7 mouse cellular contexts compared by ENCODE assay signal in genomic region chr15:5243959-5244905, GRCm38 (mm10). TPM values are rescaled to one million over a fixed set of nuclear protein-coding genes. Genes with fewer than 3 reads are reported as not detected.
DNase-seq lines count a peak whose midpoint lies in the region; ATAC-seq lines count a peak whose summit lies in the region.

Ptger4 (minus strand) TSS chr15:5244187.

- no peaks in the 10 kb centered on the region for H3K9me3 ChIP-seq in intestine, embryonic 14.5 days (ENCODE audit: control insufficient read depth, low read length)
- H3K9me3 ChIP-seq in midbrain, embryonic 11.5 days (ENCODE audit: control insufficient read depth, low read length) = no peaks in the 10 kb centered on the region

- H3K27me3 ChIP-seq in intestine, embryonic 14.5 days (replicated peaks; ENCODE audit: control insufficient read depth, insufficient read depth, low read length) = peaks cover 47% of the 10 kb centered on the region
- peaks cover 43% of the 10 kb centered on the region for H3K27me3 ChIP-seq in midbrain, embryonic 11.5 days (ENCODE audit: control insufficient read depth, insufficient read depth, low read length)

- peak; percentile 84 for DNase-seq in adrenal gland, adult 8-10 months
- DNase-seq in embryo, embryonic 11 days = peak; percentile 94
- peak; percentile 90 for DNase-seq in gastrocnemius, postnatal 25 days
- peak; percentile 93 for DNase-seq in intestine, embryonic 14.5 days (ENCODE audit: low spot score)
- DNase-seq in left cerebral cortex, postnatal 4 days = peak; percentile 89
- DNase-seq in midbrain, embryonic 11.5 days (ENCODE audit: low spot score, missing footprints) = peak; percentile 97
- DNase-seq in skeletal muscle tissue, adult 2 months (ENCODE audit: low read depth, low spot score) = peak; percentile 75

- 0 out of 2 replicates have a peak within 1 kb of the TSS, but pooled peaks have one; percentile 32 for H3K9ac ChIP-seq in intestine, embryonic 14.5 days (ENCODE audit: low read length)
- H3K9ac ChIP-seq in midbrain, embryonic 11.5 days (ENCODE audit: low read length) = peak within 1 kb of the TSS; percentile 49

- WGBS in intestine, embryonic 14.5 days = 2% methylated on average over 61 of the region's 61 CpGs
- under 1% methylated on average over 59 of the region's 61 CpGs for WGBS in midbrain, embryonic 11.5 days

- peak; percentile 95 for ATAC-seq in intestine, embryonic 14.5 days (replicated peaks; ENCODE audit: low FRiP score, low TSS enrichment, low read depth)
- peak; percentile 97 for ATAC-seq in midbrain, embryonic 11.5 days (ENCODE audit: low FRiP score)

- peak within 1 kb of the TSS; percentile 56 for H3K4me3 ChIP-seq in intestine, embryonic 14.5 days (ENCODE audit: low read depth, low read length)
- H3K4me3 ChIP-seq in midbrain, embryonic 11.5 days (ENCODE audit: low read depth, low read length) = peak within 1 kb of the TSS; percentile 48

- intact Hi-C loops in left cerebral cortex, postnatal 4 days (cut with DNase I) = loop anchor here (2.0 kb wide), 1 partner anchor 837 kb away; no protein-coding TSS in a partner anchor

- no peaks in the 10 kb centered on the region for H3K36me3 ChIP-seq in intestine, embryonic 14.5 days (ENCODE audit: control insufficient read depth, insufficient read depth, low read length)
- no peaks in the 10 kb centered on the region for H3K36me3 ChIP-seq in midbrain, embryonic 11.5 days (ENCODE audit: control insufficient read depth, insufficient read depth, low read length)

- peak within 1 kb of the TSS; percentile 99 for H3K4me2 ChIP-seq in intestine, embryonic 14.5 days (ENCODE audit: low read length)
- H3K4me2 ChIP-seq in midbrain, embryonic 11.5 days = peak within 1 kb of the TSS; percentile 92

- H3K27ac ChIP-seq in intestine, embryonic 14.5 days (ENCODE audit: low read depth) = no peak within 1 kb of the TSS
- no peak within 1 kb of the TSS for H3K27ac ChIP-seq in midbrain, embryonic 11.5 days (ENCODE audit: low read depth, low read length)

- H3K4me1 ChIP-seq in intestine, embryonic 14.5 days (replicated peaks; ENCODE audit: control insufficient read depth, insufficient read depth, low read length) = peaks cover 20% of the 10 kb centered on the region
- H3K4me1 ChIP-seq in midbrain, embryonic 11.5 days (ENCODE audit: control insufficient read depth, insufficient read depth, low read length) = peaks cover 19% of the 10 kb centered on the region

RNA-seq across cellular contexts. Expression of gene Ptger4, which starts in this region (rescaled TPM):
- 1 to 10 TPM; 1.4 to 2.2 (median 1.6) TPM for total RNA-seq in adrenal gland, adult 8-10 months (2022)
- 1 to 10 TPM in 1 of 2 experiments, under 1 TPM in 1; 0.49 to 1.9 TPM for total RNA-seq in gastrocnemius, postnatal 25 days (2021)
- polyA plus RNA-seq in intestine, embryonic 14.5 days (2014; fragmentation: Nextera tagmentation; extraction: Ambion mirVana) = 3.9 and 4.3 TPM in 2 replicates
- total RNA-seq in left cerebral cortex, postnatal 4 days (2021) = 1 to 10 TPM; 2.8 to 3.4 TPM
- polyA plus RNA-seq in midbrain, embryonic 11.5 days (2014; fragmentation: Nextera tagmentation; extraction: Ambion mirVana) = 0.38 and 0.81 TPM in 2 replicates

Comparison
In these comparisons a context has a peak if more than half of its experiments do, and no peak if none do; other contexts are left out.
1. Peak in DNase-seq, ATAC-seq, H3K4me3 ChIP-seq, H3K9ac ChIP-seq and H3K4me2 ChIP-seq in midbrain, embryonic 11.5 days; RNA of the gene not detected or under 1 TPM.